10 mouse cellular contexts compared by ENCODE assay signal in the genomic region with DNA sequence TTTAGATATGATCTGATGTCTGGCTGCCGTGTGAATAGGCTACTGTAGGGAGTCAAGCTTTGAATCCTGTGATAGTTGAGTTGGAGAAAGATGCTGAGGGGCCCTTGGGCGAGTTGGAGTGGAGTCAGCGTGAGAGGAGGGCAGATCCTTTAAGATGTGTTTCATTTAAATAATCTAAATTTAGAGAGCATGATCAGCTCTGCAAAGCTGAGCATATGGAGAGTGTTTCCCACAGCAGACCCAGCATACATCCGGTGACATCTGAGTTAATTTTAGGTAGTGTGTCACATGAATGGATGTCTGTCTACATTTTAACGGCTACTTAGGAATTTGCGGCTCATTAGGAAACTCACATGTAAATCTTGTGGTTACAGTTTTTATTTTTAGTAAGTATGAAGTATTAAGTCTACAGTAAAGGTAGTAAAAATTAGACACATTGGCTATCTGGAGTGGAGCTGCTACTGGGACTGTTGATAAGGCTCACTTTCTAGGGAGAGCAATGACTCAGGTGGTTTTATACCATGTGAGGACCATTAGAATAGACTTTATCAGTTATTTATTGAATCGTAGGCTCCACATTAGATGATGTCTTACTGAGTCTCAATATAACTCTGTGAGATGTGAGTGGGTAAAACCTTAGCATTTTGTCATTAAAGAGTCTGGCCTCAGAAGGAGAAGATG.
DNase-seq lines count a peak whose midpoint lies in the region; ATAC-seq and TF ChIP-seq lines count a peak whose summit lies in the region.
"Had no signal": no experiment of that assay in that cellular context is flagged by ENCODE, and none has a peak within 500 bp of the region (broad histone marks: within the 10 kb centered on the region; RNA-seq: fewer than 3 reads in every experiment).

No protein-coding gene starts in this region.

- H3K27ac ChIP-seq in heart, embryonic 15.5 days: peak overlapping the region; percentile 49
- H3K27ac ChIP-seq in heart, embryonic 11.5 days (ENCODE audit: low read depth, low read length): no peak overlapping the region
- H3K27ac ChIP-seq in liver, embryonic 14.5 days: no peak overlapping the region

- peaks cover 19% of the 10 kb centered on the region for H3K4me1 ChIP-seq in heart, embryonic 15.5 days (replicated peaks)
- no peaks in the 10 kb centered on the region for H3K4me1 ChIP-seq in heart, embryonic 11.5 days (ENCODE audit: control insufficient read depth, insufficient read depth, low read length)
- peaks cover 8% of the 10 kb centered on the region; the same call in 1 of the 2 replicates for H3K4me1 ChIP-seq in G1E (ENCODE audit: insufficient read depth, low read depth, low read length)
- H3K4me1 ChIP-seq in liver, embryonic 14.5 days (replicated peaks; ENCODE audit: control insufficient read depth in 2 of 2, insufficient read depth in 2 of 2, low read length in 1 of 2): peaks cover 0 to 12% of the 10 kb centered on the region in 2 experiments; a peak in 3 of 4 replicates

- H3K9me3 ChIP-seq in heart, embryonic 15.5 days (replicated peaks): no peaks in the 10 kb centered on the region
- H3K9me3 ChIP-seq in heart, embryonic 11.5 days (replicated peaks; ENCODE audit: control insufficient read depth, low read length): no peaks in the 10 kb centered on the region
- no peaks in the 10 kb centered on the region for H3K9me3 ChIP-seq in G1E (replicated peaks)
- H3K9me3 ChIP-seq in liver, embryonic 14.5 days (ENCODE audit: control insufficient read depth, low read length): no peaks in the 10 kb centered on the region

- peak; percentile 22; the same call in 1 of the 2 replicates for TF ChIP-seq EP300 in liver, embryonic 14.5 days (IDR thresholded peaks at IDR 0.05; ENCODE audit: low read depth)

- WGBS in heart, embryonic 15.5 days: 48% methylated on average over 7 of the region's 7 CpGs
- 64% methylated on average over 7 of the region's 7 CpGs for WGBS in heart, embryonic 11.5 days (ENCODE audit: insufficient replicate concordance)
- whole genome bisulfite sequencing in liver, embryonic 14.5 days (ENCODE audit: insufficient replicate concordance): 43% methylated on average over 7 of the region's 7 CpGs

- no peaks in the 10 kb centered on the region for H3K27me3 ChIP-seq in heart, embryonic 15.5 days
- H3K27me3 ChIP-seq in heart, embryonic 11.5 days (ENCODE audit: control insufficient read depth, insufficient read depth, low read length): no peaks in the 10 kb centered on the region
- H3K27me3 ChIP-seq in G1E (ENCODE audit: insufficient read depth, low read length): peaks cover 12% of the 10 kb centered on the region
- no peaks in the 10 kb centered on the region for H3K27me3 ChIP-seq in liver, embryonic 14.5 days (ENCODE audit: control insufficient read depth, insufficient read depth, low read length)

- no peak overlapping the region for H3K9ac ChIP-seq in heart, embryonic 15.5 days
- H3K9ac ChIP-seq in heart, embryonic 11.5 days (ENCODE audit: low read depth, low read length): no peak overlapping the region
- no peak overlapping the region for H3K9ac ChIP-seq in liver, embryonic 14.5 days (replicated peaks)

- H3K4me3 ChIP-seq in heart, embryonic 15.5 days: no peak overlapping the region
- no peak overlapping the region for H3K4me3 ChIP-seq in heart, embryonic 11.5 days (ENCODE audit: low read depth, low read length)
- H3K4me3 ChIP-seq in G1E (ENCODE audit: low read depth, low read length): no peak overlapping the region
- H3K4me3 ChIP-seq in liver, embryonic 14.5 days (ENCODE audit: insufficient read depth in 1 of 2, low read depth in 2 of 2, low read length in 2 of 2): no peak overlapping the region

- H3K4me2 ChIP-seq in heart, embryonic 15.5 days: no peak overlapping the region
- no peak overlapping the region for H3K4me2 ChIP-seq in heart, embryonic 11.5 days
- peak overlapping the region; percentile 15; the same call in 1 of the 2 replicates for H3K4me2 ChIP-seq in liver, embryonic 14.5 days (ENCODE audit: low read depth)

- no peaks in the 10 kb centered on the region for H3K36me3 ChIP-seq in heart, embryonic 15.5 days
- no peaks in the 10 kb centered on the region for H3K36me3 ChIP-seq in heart, embryonic 11.5 days (ENCODE audit: control insufficient read depth, insufficient read depth, low read length)
- no peaks in the 10 kb centered on the region for H3K36me3 ChIP-seq in G1E (replicated peaks)
- no peaks in the 10 kb centered on the region for H3K36me3 ChIP-seq in liver, embryonic 14.5 days (replicated peaks; ENCODE audit: control insufficient read depth, insufficient read depth, low read depth)

- no peak for ATAC-seq in heart, embryonic 15.5 days (replicated peaks; ENCODE audit: insufficient number of reproducible peaks, insufficient read depth, low FRiP score, low read depth)
- ATAC-seq in heart, embryonic 11.5 days (replicated peaks; ENCODE audit: insufficient number of reproducible peaks, low FRiP score, low TSS enrichment): no peak
- peak; percentile 93 for ATAC-seq in G1E (ENCODE audit: extremely low read depth, insufficient number of reproducible peaks, low FRiP score, poor library complexity, severe bottlenecking)
- ATAC-seq in liver, embryonic 14.5 days (ENCODE audit: insufficient read depth): peak; percentile 84

- no peak for TF ChIP-seq CTCF in G1E (IDR thresholded peaks at IDR 0.05; ENCODE audit: low read depth, low read length)
- no peak for TF ChIP-seq CTCF in liver, embryonic 14.5 days (IDR thresholded peaks at IDR 0.05; ENCODE audit: low read depth)

- DNase-seq in 416B (ENCODE audit: low read depth) (peak; percentile 30), G1E (ENCODE audit: low spot score) (no peak)
- peak; percentile 14 to 41 (median 22) for DNase-seq in liver, embryonic 14.5 days (ENCODE audit: low read depth in 3 of 3, low spot score in 3 of 3)
- DNase-seq in thymus, adult 18-20 months: no peak
- no peak for DNase-seq in kidney, adult 9 months
- DNase-seq: cerebellum, postnatal 36 days; kidney, adult 11 months; right cerebral cortex, postnatal 14 days had no signal

Comparison
In these comparisons a context has a peak if more than half of its experiments do, and no peak if none do; other contexts are left out.
1. ATAC-seq: peak in G1E (single experiment) and liver, embryonic 14.5 days (single experiment); none in heart, embryonic 15.5 days (single experiment) and heart, embryonic 11.5 days (single experiment).
2. DNase-seq: peak in 416B (single experiment) and liver, embryonic 14.5 days (3 of 3); none in G1E (single experiment), thymus, adult 18-20 months (0 of 2) and kidney, adult 9 months (single experiment).